Mouse (Mus musculus) midbrain, embryonic 15.5 days (tissue): ENCODE measurements around the gene Fasl. TPM values are rescaled to one million over a fixed set of nuclear protein-coding genes. Genes with fewer than 3 reads are reported as not detected.
A peak's percentile ranks its signal among the peaks of the same experiment; 100 is the strongest.

Experiments used
- ATAC-seq: fragments of 200-750 bp; cut with Nextera tagmentation; replicated peaks from 2 replicates; pipeline ENCODE4 v1.8.0; 2017; ENCODE audit warnings: moderate TSS enrichment
- H3K27ac ChIP-seq: fragments of 300-500 bp; sonication (generic); 2 replicates; pipeline ENCODE4 v1.5.1; 2015; ENCODE audit warnings: mild to moderate bottlenecking, inconsistent platforms
- H3K27me3 ChIP-seq: fragments of 300-500 bp; sonication (generic); replicated peaks from 2 replicates; pipeline ENCODE4 v1.6.1; 2015; ENCODE audit warnings: inconsistent platforms
- H3K36me3 ChIP-seq: fragments of 300-500 bp; sonication (generic); replicated peaks from 2 replicates; pipeline ENCODE4 v1.6.1; 2015; ENCODE audit warnings: inconsistent platforms
- H3K4me1 ChIP-seq: fragments of 300-500 bp; sonication (generic); 2 replicates; pipeline ENCODE4 v1.6.1; 2015; ENCODE audit warnings: inconsistent platforms
- H3K4me2 ChIP-seq: fragments of 300-500 bp; sonication (generic); 2 replicates; pipeline ENCODE4 v1.6.1; 2015; ENCODE audit warnings: inconsistent platforms, mild to moderate bottlenecking, moderate library complexity
- H3K4me3 ChIP-seq: fragments of 300-500 bp; sonication (generic); 2 replicates; pipeline ENCODE4 v1.5.1; 2015; ENCODE audit warnings: mild to moderate bottlenecking, inconsistent platforms
- H3K9ac ChIP-seq: fragments of 300-500 bp; sonication (generic); 2 replicates; pipeline ENCODE4 v1.6.1; 2015; ENCODE audit warnings: mild to moderate bottlenecking, inconsistent platforms
- H3K9me3 ChIP-seq: fragments of 300-500 bp; sonication (generic); 2 replicates; pipeline ENCODE4 v1.6.1; 2016; ENCODE audit warnings: inconsistent platforms
- WGBS: fragments of 180-500 bp; shearing (Covaris S2); methylation state at CpG from one replicate; pipeline ENCODE4 v1.1.7; 2015; ENCODE audit warnings: mixed read lengths; 5-methylcytosine and 5-hydroxymethylcytosine counted together
- polyA plus RNA-seq: library from polyadenylated mRNA; unstranded; fragments of >200 nt; fragmentation: Nextera tagmentation; extraction: Ambion mirVana; gene quantifications from 2 replicates; pipeline ENCODE4 v1.2.1, GENCODE M21; 2015

The Fasl gene
- polyA plus RNA-seq, 1 experiment from 2014 or later, result 0.12 TPM

- Histone ChIP-seq H3K27ac (no peak overlapping the region), H3K9ac (no peak overlapping the region), H3K4me2 (no peak overlapping the region), H3K36me3 (no peaks in the 10 kb centered on the region), H3K27me3 (no peaks in the 10 kb centered on the region), H3K9me3 (no peaks in the 10 kb centered on the region), H3K4me3 (no peak overlapping the region), H3K4me1 (no peaks in the 10 kb centered on the region)
- 80% methylated on average over 2 of the region's 2 CpGs for WGBS
- no peak for ATAC-seq
Observed at GRCm38 (mm10) chr1:161782725-161783124, 5.6 kb downstream of the Fasl start.

- Histone ChIP-seq H3K27ac (no peak overlapping the region), H3K4me2 (no peak overlapping the region), H3K9me3 (no peaks in the 10 kb centered on the region), H3K36me3 (no peaks in the 10 kb centered on the region), H3K4me3 (no peak overlapping the region), H3K9ac (no peak overlapping the region), H3K27me3 (no peaks in the 10 kb centered on the region), H3K4me1 (no peaks in the 10 kb centered on the region)
- WGBS, result 89% methylated on average over 5 of the region's 5 CpGs
- ATAC-seq, result no peak
Observed at GRCm38 (mm10) chr1:161781594-161781993, 6.7 kb downstream of the Fasl start.

- H3K4me3 ChIP-seq, result no peak overlapping the region
Observed at GRCm38 (mm10) chr1:161779057-161779456, 9.2 kb downstream of the Fasl start.

GRCm38 (mm10) chr1:161775151-161775550 is 13.1 kb downstream of the Fasl start:
- Histone ChIP-seq H3K27me3 (no peaks in the 10 kb centered on the region), H3K27ac (no peak overlapping the region), H3K4me2 (no peak overlapping the region), H3K9me3 (no peaks in the 10 kb centered on the region), H3K4me3 (no peak overlapping the region), H3K9ac (no peak overlapping the region), H3K4me1 (no peaks in the 10 kb centered on the region), H3K36me3 (no peaks in the 10 kb centered on the region)
- no peak for ATAC-seq
- 86% methylated on average over 6 of the region's 6 CpGs for WGBS

More at GRCm38 (mm10) chr1:161779057-161779456, 9.2 kb downstream of the Fasl start:
- ATAC-seq, result no peak
- no peaks in the 10 kb centered on the region for H3K36me3 ChIP-seq
- H3K27ac ChIP-seq, result no peak overlapping the region
- H3K9me3 ChIP-seq, result no peaks in the 10 kb centered on the region
- no peak overlapping the region for H3K9ac ChIP-seq
- H3K4me1 ChIP-seq, result no peaks in the 10 kb centered on the region
- H3K4me2 ChIP-seq, result no peak overlapping the region
- H3K27me3 ChIP-seq, result no peaks in the 10 kb centered on the region

- Histone ChIP-seq H3K4me2 (no peak overlapping the region), H3K27ac (no peak overlapping the region), H3K4me3 (no peak overlapping the region), H3K9ac (no peak overlapping the region), H3K9me3 (no peaks in the 10 kb centered on the region), H3K4me1 (no peaks in the 10 kb centered on the region), H3K27me3 (no peaks in the 10 kb centered on the region), H3K36me3 (no peaks in the 10 kb centered on the region)
- 79% methylated on average over 2 of the region's 2 CpGs for WGBS
- no peak for ATAC-seq
Observed at GRCm38 (mm10) chr1:161771293-161771692, 17.0 kb downstream of the Fasl start.

GRCm38 (mm10) chr1:161769329-161769728 is 19.0 kb downstream of the Fasl start:
- Histone ChIP-seq H3K9ac (no peak overlapping the region), H3K27me3 (no peaks in the 10 kb centered on the region), H3K9me3 (no peaks in the 10 kb centered on the region), H3K4me1 (no peaks in the 10 kb centered on the region), H3K27ac (no peak overlapping the region), H3K4me2 (no peak overlapping the region), H3K4me3 (no peak overlapping the region), H3K36me3 (no peaks in the 10 kb centered on the region)
- no peak for ATAC-seq
- 95% methylated on average over 1 of the region's 1 CpGs for WGBS

- no peak for ATAC-seq
- Histone ChIP-seq H3K27me3 (no peaks in the 10 kb centered on the region), H3K9ac (no peak overlapping the region), H3K4me3 (no peak overlapping the region), H3K4me2 (no peak overlapping the region), H3K27ac (no peak overlapping the region), H3K9me3 (no peaks in the 10 kb centered on the region), H3K4me1 (no peaks in the 10 kb centered on the region), H3K36me3 (no peaks in the 10 kb centered on the region)
- 73% methylated on average over 12 of the region's 12 CpGs for WGBS
Observed at GRCm38 (mm10) chr1:161767101-161767524, 21.2 kb downstream of the Fasl start.

- no peak overlapping the region for H3K4me3 ChIP-seq
- no peaks in the 10 kb centered on the region for H3K9me3 ChIP-seq
- no peaks in the 10 kb centered on the region for H3K4me1 ChIP-seq
- ATAC-seq, result no peak
- no peaks in the 10 kb centered on the region for H3K36me3 ChIP-seq
- H3K27ac ChIP-seq, result no peak overlapping the region
- no peak overlapping the region for H3K9ac ChIP-seq
- 59% methylated on average over 5 of the region's 5 CpGs for WGBS
- no peaks in the 10 kb centered on the region for H3K27me3 ChIP-seq
- no peak overlapping the region for H3K4me2 ChIP-seq
Observed at GRCm38 (mm10) chr1:161766656-161767055, 21.6 kb downstream of the Fasl start.

GRCm38 (mm10) chr1:161765932-161766331 is 22.4 kb downstream of the Fasl start:
- ATAC-seq, result peak; percentile 54; the same call in 1 of the 2 replicates
- 51% methylated on average over 5 of the region's 5 CpGs for WGBS
- no peaks in the 10 kb centered on the region for H3K27me3 ChIP-seq

GRCm38 (mm10) chr1:161764964-161765363 is 23.3 kb downstream of the Fasl start:
- Histone ChIP-seq H3K36me3 (no peaks in the 10 kb centered on the region), H3K4me3 (no peak overlapping the region), H3K27me3 (no peaks in the 10 kb centered on the region), H3K4me2 (no peak overlapping the region), H3K9me3 (no peaks in the 10 kb centered on the region), H3K4me1 (no peaks in the 10 kb centered on the region), H3K9ac (no peak overlapping the region), H3K27ac (no peak overlapping the region)
- WGBS, result 88% methylated on average over 1 of the region's 1 CpGs
- ATAC-seq, result no peak

More at GRCm38 (mm10) chr1:161765932-161766331, 22.4 kb downstream of the Fasl start:
- no peaks in the 10 kb centered on the region for H3K4me1 ChIP-seq
- H3K4me3 ChIP-seq, result no peak overlapping the region
- no peaks in the 10 kb centered on the region for H3K36me3 ChIP-seq
- H3K9ac ChIP-seq, result no peak overlapping the region
- H3K27ac ChIP-seq, result no peak overlapping the region
- H3K9me3 ChIP-seq, result no peaks in the 10 kb centered on the region
- no peak overlapping the region for H3K4me2 ChIP-seq

GRCm38 (mm10) chr1:161761556-161761955 is 26.7 kb downstream of the Fasl start:
- H3K27ac ChIP-seq, result no peak overlapping the region
- H3K36me3 ChIP-seq, result no peaks in the 10 kb centered on the region
- H3K27me3 ChIP-seq, result no peaks in the 10 kb centered on the region
- no peak overlapping the region for H3K4me2 ChIP-seq
- ATAC-seq, result no peak
- no peaks in the 10 kb centered on the region for H3K4me1 ChIP-seq
- H3K4me3 ChIP-seq, result no peak overlapping the region
- H3K9ac ChIP-seq, result no peak overlapping the region
- H3K9me3 ChIP-seq, result no peaks in the 10 kb centered on the region
- 49% methylated on average over 4 of the region's 4 CpGs for WGBS

GRCm38 (mm10) chr1:161756547-161756946 is 31.7 kb downstream of the Fasl start:
- Histone ChIP-seq H3K4me2 (no peak overlapping the region), H3K27me3 (no peaks in the 10 kb centered on the region), H3K9ac (no peak overlapping the region), H3K4me3 (no peak overlapping the region), H3K9me3 (no peaks in the 10 kb centered on the region), H3K27ac (no peak overlapping the region), H3K4me1 (no peaks in the 10 kb centered on the region), H3K36me3 (no peaks in the 10 kb centered on the region)
- no peak for ATAC-seq
- 90% methylated on average over 3 of the region's 3 CpGs for WGBS

GRCm38 (mm10) chr1:161751311-161751710 is 37.0 kb downstream of the Fasl start:
- ATAC-seq, result no peak
- no peak overlapping the region for H3K4me3 ChIP-seq
- no peaks in the 10 kb centered on the region for H3K9me3 ChIP-seq
- 61% methylated on average over 8 of the region's 8 CpGs for WGBS
- H3K27ac ChIP-seq, result no peak overlapping the region
- H3K9ac ChIP-seq, result no peak overlapping the region
- no peaks in the 10 kb centered on the region for H3K4me1 ChIP-seq
- no peak overlapping the region for H3K4me2 ChIP-seq
- no peaks in the 10 kb centered on the region for H3K36me3 ChIP-seq
- H3K27me3 ChIP-seq, result no peaks in the 10 kb centered on the region
